Comparison of ENCODE assay signal across 17 mouse cellular contexts in genomic region chr9:63881692-63882091, GRCm38 (mm10).
DNase-seq lines count a peak whose midpoint lies in the region; ATAC-seq lines count a peak whose summit lies in the region.
"Had no signal": no experiment of that assay in that cellular context is flagged by ENCODE, and none has a peak within 500 bp of the region (broad histone marks: within the 10 kb centered on the region; RNA-seq: fewer than 3 reads in every experiment).

No protein-coding gene starts in this region.

- DNase-seq in embryo, embryonic 11 days, result peak; percentile 38
- no peak for DNase-seq in embryo, embryonic 10 days (ENCODE audit: low spot score)
- DNase-seq in midbrain, embryonic 14.5 days, result peak; percentile 26
- no peak for DNase-seq in midbrain, embryonic 11.5 days (ENCODE audit: low spot score, missing footprints)
- DNase-seq in hindbrain, embryonic 14.5 days (ENCODE audit: low spot score), result no peak
- no peak for DNase-seq in thymus, postnatal 10 days (ENCODE audit: low spot score in 2 of 2)
- no peak for DNase-seq in cerebellum, postnatal 36 days
- DNase-seq: adrenal gland, postnatal 14 days; heart, adult 18-20 months; heart, postnatal 14 days; kidney, adult 9 months; lung, postnatal 4 days; thymus, postnatal 4 days had no signal

- no peak overlapping the region for H3K4me2 ChIP-seq in midbrain, embryonic 14.5 days (ENCODE audit: low read length)
- H3K4me2 ChIP-seq in midbrain, embryonic 11.5 days, result no peak overlapping the region
- peak overlapping the region; percentile 48; the same call in 1 of the 2 replicates for H3K4me2 ChIP-seq in hindbrain, embryonic 14.5 days (replicated peaks)
- H3K4me2 ChIP-seq in neural tube, embryonic 15.5 days, result peak overlapping the region; percentile 54
- H3K4me2 ChIP-seq: stomach, embryonic 15.5 days had no signal

- no peaks in the 10 kb centered on the region for H3K27me3 ChIP-seq in midbrain, embryonic 14.5 days (ENCODE audit: control insufficient read depth, insufficient read depth, low read length)
- no peaks in the 10 kb centered on the region for H3K27me3 ChIP-seq in midbrain, embryonic 11.5 days (ENCODE audit: control insufficient read depth, insufficient read depth, low read length)
- no peaks in the 10 kb centered on the region for H3K27me3 ChIP-seq in hindbrain, embryonic 14.5 days (ENCODE audit: control insufficient read depth, insufficient read depth, low read length)
- peaks cover 3% of the 10 kb centered on the region; the same call in 1 of the 2 replicates for H3K27me3 ChIP-seq in neural tube, embryonic 15.5 days (replicated peaks)
- H3K27me3 ChIP-seq: embryonic facial prominence, embryonic 15.5 days; stomach, embryonic 15.5 days had no signal

- H3K4me3 ChIP-seq in midbrain, embryonic 14.5 days (replicated peaks; ENCODE audit: low read depth, low read length), result no peak overlapping the region
- no peak overlapping the region for H3K4me3 ChIP-seq in midbrain, embryonic 11.5 days (ENCODE audit: low read depth, low read length)
- H3K4me3 ChIP-seq in hindbrain, embryonic 14.5 days (replicated peaks; ENCODE audit: low read length), result no peak overlapping the region
- no peak overlapping the region for H3K4me3 ChIP-seq in neural tube, embryonic 15.5 days (replicated peaks)
- H3K4me3 ChIP-seq: embryonic facial prominence, embryonic 15.5 days; myocyte; stomach, embryonic 15.5 days had no signal

- peaks cover 26% of the 10 kb centered on the region for H3K4me1 ChIP-seq in midbrain, embryonic 14.5 days (ENCODE audit: control insufficient read depth, insufficient read depth, low read length)
- H3K4me1 ChIP-seq in midbrain, embryonic 11.5 days (ENCODE audit: control insufficient read depth, insufficient read depth, low read length), result peaks cover 23% of the 10 kb centered on the region
- peaks cover 36% of the 10 kb centered on the region for H3K4me1 ChIP-seq in hindbrain, embryonic 14.5 days (replicated peaks; ENCODE audit: control insufficient read depth, insufficient read depth, low read length)
- peaks cover 52% of the 10 kb centered on the region for H3K4me1 ChIP-seq in neural tube, embryonic 15.5 days

- no peak overlapping the region for H3K9ac ChIP-seq in midbrain, embryonic 14.5 days (replicated peaks; ENCODE audit: low read length)
- no peak overlapping the region for H3K9ac ChIP-seq in midbrain, embryonic 11.5 days (ENCODE audit: low read length)
- H3K9ac ChIP-seq in hindbrain, embryonic 14.5 days, result no peak overlapping the region
- no peak overlapping the region for H3K9ac ChIP-seq in neural tube, embryonic 15.5 days (replicated peaks)
- H3K9ac ChIP-seq: embryonic facial prominence, embryonic 15.5 days; stomach, embryonic 15.5 days had no signal

- H3K36me3 ChIP-seq in midbrain, embryonic 14.5 days (ENCODE audit: control insufficient read depth, insufficient read depth, low read length), result no peaks in the 10 kb centered on the region
- H3K36me3 ChIP-seq in midbrain, embryonic 11.5 days (ENCODE audit: control insufficient read depth, insufficient read depth, low read length), result no peaks in the 10 kb centered on the region
- H3K36me3 ChIP-seq in hindbrain, embryonic 14.5 days (replicated peaks; ENCODE audit: control insufficient read depth, insufficient read depth), result no peaks in the 10 kb centered on the region
- no peaks in the 10 kb centered on the region for H3K36me3 ChIP-seq in neural tube, embryonic 15.5 days
- H3K36me3 ChIP-seq: embryonic facial prominence, embryonic 15.5 days; stomach, embryonic 15.5 days had no signal

- no peaks in the 10 kb centered on the region for H3K9me3 ChIP-seq in midbrain, embryonic 14.5 days (ENCODE audit: control insufficient read depth, low read length)
- H3K9me3 ChIP-seq in midbrain, embryonic 11.5 days (ENCODE audit: control insufficient read depth, low read length), result no peaks in the 10 kb centered on the region
- H3K9me3 ChIP-seq in hindbrain, embryonic 14.5 days (ENCODE audit: control insufficient read depth, low read length), result no peaks in the 10 kb centered on the region
- no peaks in the 10 kb centered on the region for H3K9me3 ChIP-seq in neural tube, embryonic 15.5 days (replicated peaks)
- H3K9me3 ChIP-seq: embryonic facial prominence, embryonic 15.5 days; stomach, embryonic 15.5 days had no signal

- ATAC-seq in midbrain, embryonic 14.5 days (ENCODE audit: low FRiP score, low TSS enrichment), result no peak
- no peak for ATAC-seq in midbrain, embryonic 11.5 days (ENCODE audit: low FRiP score)
- ATAC-seq in hindbrain, embryonic 14.5 days (ENCODE audit: low FRiP score), result no peak
- ATAC-seq in neural tube, embryonic 15.5 days (ENCODE audit: low FRiP score), result no peak

- no peak overlapping the region; the same call in 1 of the 2 replicates for H3K27ac ChIP-seq in midbrain, embryonic 14.5 days (replicated peaks; ENCODE audit: low read depth, low read length)
- no peak overlapping the region for H3K27ac ChIP-seq in midbrain, embryonic 11.5 days (ENCODE audit: low read depth, low read length)
- H3K27ac ChIP-seq in hindbrain, embryonic 14.5 days, result peak overlapping the region; percentile 47
- H3K27ac ChIP-seq in neural tube, embryonic 15.5 days (replicated peaks), result peak overlapping the region; percentile 78
- H3K27ac ChIP-seq: embryonic facial prominence, embryonic 15.5 days; stomach, embryonic 15.5 days had no signal

- WGBS in midbrain, embryonic 14.5 days, result 83% methylated on average over 10 of the region's 10 CpGs
- 81% methylated on average over 10 of the region's 10 CpGs for WGBS in midbrain, embryonic 11.5 days
- 80% methylated on average over 10 of the region's 10 CpGs for WGBS in hindbrain, embryonic 14.5 days
- 72% methylated on average over 10 of the region's 10 CpGs for WGBS in neural tube, embryonic 15.5 days

Comparison
In these comparisons a context has a peak if more than half of its experiments do, and no peak if none do; other contexts are left out.
1. DNase-seq: peak in embryo, embryonic 11 days (single experiment) and midbrain, embryonic 14.5 days (single experiment); none in embryo, embryonic 10 days (single experiment), midbrain, embryonic 11.5 days (single experiment), hindbrain, embryonic 14.5 days (single experiment), thymus, postnatal 10 days (0 of 2) and cerebellum, postnatal 36 days (0 of 2).
2. H3K27ac ChIP-seq: peak in hindbrain, embryonic 14.5 days (single experiment) and neural tube, embryonic 15.5 days (single experiment); none in midbrain, embryonic 14.5 days (single experiment) and midbrain, embryonic 11.5 days (single experiment).
3. H3K4me2 ChIP-seq: peak in hindbrain, embryonic 14.5 days (single experiment) and neural tube, embryonic 15.5 days (single experiment); none in midbrain, embryonic 14.5 days (single experiment) and midbrain, embryonic 11.5 days (single experiment).